Mouse (Mus musculus) adrenal gland, postnatal 14 days (tissue): ENCODE measurements at regions not wholly inside any gene's neighbourhood (a gene's known extent, or its start where the extent isn't known, plus 50 kb on each side); places are given as distances from the start of the nearest gene placed in this dataset.

Source experiments
- DNase-seq: peaks from one replicate; pipeline ENCODE4 v3.0.0; 2021; ENCODE audit warnings: mixed read lengths

- DNase-seq = no peak
Observed at GRCm38 (mm10) chr16:28109771-28110170, 643.1 kb downstream of the Fgf12 start.
